Mouse (Mus musculus) embryonic stem cell, embryonic (primary cell): Measurements from ENCODE around the gene Pde6g.

Source experiments
- CTCF ChIA-PET, 4 experiments: fragments of 300-600 bp in 2 of 4; fragments of 350-600 bp in 2 of 4; sonication (Branson Sonifier 250); formaldehyde crosslinking; loops; one replicate each; lab custom pipeline; 2022; ENCODE audit warnings: inconsistent platforms in 2 of 4; lab: Charles Lee
- POLR2A ChIA-PET, 4 experiments: fragments of 300-600 bp in 2 of 4; fragments of 350-600 bp in 2 of 4; sonication (Branson Sonifier 250); formaldehyde crosslinking; loops; one replicate each; lab custom pipeline; 2022; ENCODE audit warnings: antibody characterized with exemption in 4 of 4, inconsistent platforms in 1 of 4; lab: Charles Lee

Gene Pde6g

DNA sequence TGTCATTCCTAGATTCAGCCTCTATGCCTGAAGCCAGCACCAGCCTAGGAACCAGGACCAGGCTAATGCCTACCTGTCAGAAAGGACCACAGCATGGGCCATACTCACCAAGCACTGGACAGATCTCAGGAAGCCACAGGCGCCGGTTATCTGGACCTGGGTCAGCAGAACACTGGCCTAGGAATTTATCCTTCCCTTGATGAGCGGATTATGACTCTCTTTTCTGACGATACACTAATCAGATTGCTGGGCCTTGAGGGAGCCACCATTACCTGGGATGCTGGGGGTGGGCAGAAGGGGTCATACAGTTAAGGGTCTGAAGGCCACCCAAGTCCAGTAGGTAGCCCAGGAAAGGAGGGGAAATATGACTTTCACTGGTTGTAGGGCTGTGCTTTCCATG is at the start of gene Pde6g:
Pde6g (minus strand) TSS at position 195 of the 400 bp plus-strand sequence.
- ChIA-PET CTCF (interaction anchor here in 1 of 4 experiments (0.8 to 0.9 kb wide), 2 partner anchors 15 to 30 kb away, joined by 3 to 5 read pairs; partner anchors contain the start of gene Nploc4), POLR2A (interaction anchor here in 3 of 4 experiments (0.7 to 2.0 kb wide), 4 partner anchors 11 to 139 kb away, joined by 4 to 10 read pairs (median 6); partner anchors contain the start of genes Arl16 (in 1 of the 3) and Mrpl12 (in 1 of the 3))

DNA sequence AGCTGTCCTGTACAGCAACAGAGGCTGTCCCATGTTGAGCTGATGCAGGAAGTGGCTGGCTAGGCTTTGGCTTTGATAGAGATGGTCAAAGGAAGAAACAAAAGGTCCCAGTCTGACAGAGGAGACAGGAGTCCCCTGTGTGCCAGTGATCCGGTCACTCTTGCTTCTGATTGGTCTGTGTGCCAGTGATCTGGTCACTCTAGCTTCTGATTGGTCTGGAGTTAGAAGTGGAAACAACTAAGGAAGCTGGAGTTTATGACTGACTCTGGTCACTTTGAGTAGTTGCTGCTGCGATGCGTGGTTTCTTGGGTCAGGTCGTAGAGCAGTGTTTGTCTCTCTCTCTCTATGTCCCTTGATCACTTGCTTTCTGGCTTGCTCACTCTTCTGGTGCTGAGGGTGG is 48.4 kb upstream of the Pde6g start:
- POLR2A ChIA-PET: interaction anchor here (0.7 to 13.3 kb wide), 12 partner anchors 9 to 143 kb away, joined by 3 to 152 read pairs (median 4); partner anchors contain the start of genes Slc25a10 (in 2 of the 4), Mafg (in 1 of the 4), Mrpl12 (in 1 of the 4) and P4hb (in 1 of the 4)
- CTCF ChIA-PET: interaction anchor here in 1 of 4 experiments (0.6 kb wide), 1 partner anchor 12 kb away, joined by 3 read pairs; no protein-coding TSS in a partner anchor

DNA sequence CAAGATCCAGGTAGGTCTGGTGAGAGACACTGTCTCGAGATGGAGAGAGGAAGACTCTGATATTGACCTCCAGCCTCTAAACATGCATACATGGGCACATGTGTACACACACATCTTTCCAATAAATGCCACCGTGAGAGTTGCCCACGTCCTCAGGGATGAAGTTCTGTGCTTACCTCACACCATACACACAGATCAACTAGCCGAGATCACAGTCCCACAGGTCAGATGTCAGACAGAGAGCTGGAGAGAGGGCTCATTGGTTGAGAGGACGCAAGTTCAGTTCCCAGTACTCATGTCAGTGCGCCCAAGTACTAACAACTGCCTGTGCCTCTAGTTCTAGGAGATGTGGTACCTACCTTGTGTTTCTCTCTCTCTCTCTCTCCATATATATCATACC is 47.7 kb upstream of the Pde6g start:
- CTCF ChIA-PET: interaction anchor here in 1 of 4 experiments (1.4 kb wide), 1 partner anchor 12 kb away, joined by 4 read pairs; no protein-coding TSS in a partner anchor
- POLR2A ChIA-PET: interaction anchor here (0.9 to 13.3 kb wide), 14 partner anchors 8 to 143 kb away, joined by 3 to 152 read pairs (median 4); partner anchors contain the start of genes Slc25a10 (in 3 of the 4), Mrpl12 (in 1 of the 4), P4hb (in 1 of the 4) and Pycr1 (in 1 of the 4)

DNA sequence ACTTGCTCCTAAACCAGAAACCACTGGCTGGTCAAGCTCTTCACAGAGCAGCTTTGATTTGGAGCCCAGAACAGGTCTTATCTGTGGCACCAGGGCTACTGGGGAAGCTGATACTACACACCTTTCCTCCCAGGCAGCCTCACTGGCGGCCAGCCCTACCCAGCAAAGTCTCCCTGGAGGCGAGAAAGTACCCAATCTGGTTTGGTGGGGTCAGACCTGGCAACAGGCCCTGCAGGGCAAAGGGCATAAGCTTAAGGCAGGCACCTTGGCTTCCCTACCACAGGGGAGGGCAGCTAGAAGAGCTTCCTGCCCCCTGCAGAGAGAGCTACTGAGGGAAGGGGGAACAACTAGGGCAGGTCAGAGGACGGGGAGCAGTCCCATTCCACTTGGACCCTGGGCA is 47.1 kb upstream of the Pde6g start:
- CTCF ChIA-PET: interaction anchor here in 2 of 4 experiments (0.5 to 1.4 kb wide), 2 partner anchors 11 to 222 kb away, joined by 3 to 4 read pairs; no protein-coding TSS in a partner anchor
- POLR2A ChIA-PET: interaction anchor here (0.7 to 13.3 kb wide), 16 partner anchors 8 to 131 kb away, joined by 3 to 152 read pairs (median 4); partner anchors contain the start of genes Slc25a10 (in 4 of the 4), Mrpl12 (in 2 of the 4) and P4hb (in 1 of the 4)

DNA sequence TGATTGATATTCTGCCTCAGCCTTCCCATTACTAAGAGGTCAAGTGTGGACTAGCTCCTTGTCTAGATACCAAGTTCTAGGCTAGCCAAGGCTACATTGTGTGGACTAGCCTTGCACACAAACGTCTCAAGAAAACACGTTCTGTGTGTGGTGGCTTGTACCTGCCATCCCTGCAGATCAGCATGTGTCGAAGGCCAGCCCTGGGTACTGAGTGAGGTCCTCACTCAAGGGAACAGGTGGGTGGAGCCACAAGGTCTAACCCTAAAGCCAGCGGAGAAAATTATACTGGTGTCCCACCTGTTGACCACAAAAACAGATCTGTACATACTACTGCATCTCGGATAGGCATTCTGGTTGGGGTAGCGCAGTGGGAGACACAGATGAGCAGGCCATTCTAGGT is 46.6 kb upstream of the Pde6g start:
- CTCF ChIA-PET: interaction anchor here in 2 of 4 experiments (0.5 to 1.4 kb wide), 3 partner anchors 10 to 222 kb away, joined by 3 to 4 read pairs (median 4); no protein-coding TSS in a partner anchor

DNA sequence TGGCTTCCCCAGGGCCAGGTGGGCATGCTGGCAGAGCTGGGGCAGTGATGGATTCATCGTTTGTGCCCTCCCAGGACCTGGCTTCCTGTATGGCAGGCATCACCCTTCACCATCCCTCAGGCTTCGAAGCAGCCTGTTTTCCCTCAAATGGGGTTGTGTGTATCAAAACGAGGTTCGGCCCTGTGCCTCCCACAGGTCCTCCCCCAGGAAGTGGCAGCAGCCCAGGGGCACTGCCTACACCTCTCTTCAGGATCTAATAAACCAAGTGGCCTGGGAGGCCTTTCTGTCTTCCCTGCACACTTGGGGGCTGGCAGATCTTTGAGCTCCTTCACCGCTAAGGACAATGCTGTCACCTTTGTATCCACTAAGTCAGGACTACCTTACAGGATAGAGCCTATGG is 45.6 kb upstream of the Pde6g start:
- ChIA-PET POLR2A (interaction anchor here in 3 of 4 experiments (0.6 to 13.3 kb wide), 10 partner anchors 7 to 108 kb away, joined by 3 to 152 read pairs (median 4); partner anchors contain the start of genes Gcgr (in 1 of the 3), Mrpl12 (in 1 of the 3) and Slc25a10 (in 1 of the 3)), CTCF (interaction anchor here in 2 of 4 experiments (0.7 to 1.3 kb wide), 2 partner anchors 11 to 120 kb away, joined by 3 to 4 read pairs; partner anchors contain the start of gene Faap100 (in 1 of the 2))

More for the DNA sequence above, 46.6 kb upstream of the Pde6g start:
- POLR2A ChIA-PET: interaction anchor here (0.6 to 13.3 kb wide), 17 partner anchors 8 to 440 kb away, joined by 3 to 152 read pairs (median 4); partner anchors contain the start of genes Slc25a10 (in 4 of the 4), Mrpl12 (in 2 of the 4), Gcgr (in 1 of the 4) and P4hb (in 1 of the 4)

DNA sequence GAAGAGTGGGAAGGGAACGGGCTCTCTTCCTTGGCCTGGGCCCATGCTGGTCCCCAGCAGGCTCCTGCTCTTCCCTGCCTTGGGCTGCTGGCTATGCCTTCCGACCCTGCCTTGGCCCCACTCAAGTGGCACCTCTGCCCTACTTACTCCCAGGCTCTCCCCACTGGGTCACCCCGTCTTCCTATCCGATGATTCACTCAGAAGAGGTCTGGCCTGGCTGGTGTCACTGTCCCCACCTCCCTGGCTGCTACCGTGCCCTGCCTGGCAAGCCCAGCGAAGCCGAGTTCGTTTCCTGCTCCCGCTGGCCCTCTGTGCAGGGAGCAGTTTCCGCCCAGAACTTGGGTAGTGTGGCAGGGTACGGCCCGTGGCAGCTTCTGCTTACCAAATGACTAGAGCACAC is 44.9 kb upstream of the Pde6g start:
- POLR2A ChIA-PET: interaction anchor here in 3 of 4 experiments (0.5 to 13.3 kb wide), 9 partner anchors 7 to 622 kb away, joined by 3 to 152 read pairs (median 5); partner anchors contain the start of genes Arl16 (in 1 of the 3), P4hb (in 1 of the 3) and Slc25a10 (in 1 of the 3)
- CTCF ChIA-PET: interaction anchor here in 2 of 4 experiments (1.0 kb wide), 2 partner anchors 10 to 74 kb away, joined by 3 read pairs; no protein-coding TSS in a partner anchor

DNA sequence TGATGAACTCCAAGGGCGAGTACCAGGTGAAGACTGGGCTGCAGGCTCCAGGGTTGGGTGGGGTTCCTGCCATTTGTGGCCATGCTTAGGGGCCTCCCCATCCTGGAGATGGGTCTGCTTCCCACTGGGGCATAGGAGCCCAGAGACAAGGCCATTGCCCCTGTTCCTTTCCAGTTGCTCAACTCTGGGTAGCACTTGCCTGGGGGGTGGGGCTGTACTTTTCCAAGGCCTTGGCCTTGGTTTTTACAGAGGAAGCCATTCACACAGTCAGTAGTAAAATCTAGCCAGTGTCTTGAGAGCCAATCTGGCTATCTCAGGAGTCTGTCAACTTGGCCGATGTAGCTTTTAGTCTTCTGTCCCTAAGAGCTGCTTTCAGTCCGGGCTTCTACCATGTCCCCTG is 44.1 kb upstream of the Pde6g start:
- ChIA-PET CTCF (interaction anchor here in 2 of 4 experiments (1.0 kb wide), 2 partner anchors 9 to 73 kb away, joined by 3 read pairs; no protein-coding TSS in a partner anchor), POLR2A (interaction anchor here in 3 of 4 experiments (0.6 to 13.3 kb wide), 8 partner anchors 6 to 693 kb away, joined by 3 to 152 read pairs (median 4); partner anchors contain the start of genes P4hb (in 1 of the 3), Ppp1r27 (in 1 of the 3) and Slc25a10 (in 1 of the 3))

DNA sequence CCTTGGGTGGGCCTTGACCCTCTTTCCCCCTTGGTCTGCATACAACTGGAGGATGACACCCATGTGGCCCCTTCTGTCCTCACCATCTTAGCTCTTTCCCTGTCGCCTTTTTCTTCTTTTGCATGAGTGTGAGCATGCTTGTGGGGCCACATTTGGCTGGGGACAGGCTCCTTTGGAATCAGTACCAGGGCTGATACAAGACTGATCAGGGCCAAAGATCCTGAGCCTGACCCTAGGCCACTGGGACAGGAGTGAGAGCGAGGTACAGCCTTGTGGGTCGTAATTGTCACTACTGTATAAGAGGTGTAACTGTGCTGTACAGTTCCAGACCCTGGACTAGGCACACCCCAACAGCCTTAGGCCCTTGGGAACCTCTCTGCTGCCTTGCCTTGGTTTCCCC is 40.6 kb upstream of the Pde6g start:
- POLR2A ChIA-PET: interaction anchor here in 2 of 4 experiments (0.7 to 9.3 kb wide), 9 partner anchors 9 to 812 kb away, joined by 3 to 152 read pairs (median 6); partner anchors contain the start of genes Ccdc137 (in 2 of the 2), Oxld1 (in 2 of the 2), Mrpl12 (in 1 of the 2) and P4hb (in 1 of the 2)

DNA sequence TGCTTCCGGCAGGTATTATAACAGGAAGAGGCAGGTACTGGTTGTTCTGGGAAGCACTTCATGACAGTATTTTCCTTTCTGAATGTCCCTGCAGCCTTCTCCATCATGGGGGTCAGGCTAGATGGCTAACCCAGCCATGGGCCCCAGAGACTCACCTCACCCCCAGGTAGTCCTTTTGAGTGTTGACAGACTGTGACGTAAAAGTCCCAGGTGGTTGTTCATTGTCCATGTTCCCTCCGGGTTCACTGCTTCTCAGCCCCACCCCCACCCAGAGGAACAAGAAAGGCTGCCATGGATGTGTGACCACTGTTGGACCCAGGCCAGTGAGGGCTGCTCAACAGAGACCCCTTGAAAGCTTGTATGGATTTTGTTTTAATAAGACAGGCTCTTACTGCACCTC is 40.1 kb upstream of the Pde6g start:
- POLR2A ChIA-PET: interaction anchor here (0.6 to 9.3 kb wide), 42 partner anchors 9 to 813 kb away, joined by 3 to 152 read pairs (median 4); partner anchors contain the start of genes Ccdc137 (in 3 of the 4), Mrpl12 (in 3 of the 4), Oxld1 (in 3 of the 4) and P4hb (in 3 of the 4)
- CTCF ChIA-PET: interaction anchor here (0.7 to 1.7 kb wide), 10 partner anchors 16 to 283 kb away, joined by 3 to 5 read pairs (median 3); partner anchors contain the start of gene Arl16 (in 1 of the 4)

More for the DNA sequence above, 40.6 kb upstream of the Pde6g start:
- CTCF ChIA-PET: interaction anchor here in 2 of 4 experiments (0.9 to 1.1 kb wide), 3 partner anchors 27 to 86 kb away, joined by 3 read pairs; partner anchors contain the start of gene Arl16 (in 1 of the 2)

DNA sequence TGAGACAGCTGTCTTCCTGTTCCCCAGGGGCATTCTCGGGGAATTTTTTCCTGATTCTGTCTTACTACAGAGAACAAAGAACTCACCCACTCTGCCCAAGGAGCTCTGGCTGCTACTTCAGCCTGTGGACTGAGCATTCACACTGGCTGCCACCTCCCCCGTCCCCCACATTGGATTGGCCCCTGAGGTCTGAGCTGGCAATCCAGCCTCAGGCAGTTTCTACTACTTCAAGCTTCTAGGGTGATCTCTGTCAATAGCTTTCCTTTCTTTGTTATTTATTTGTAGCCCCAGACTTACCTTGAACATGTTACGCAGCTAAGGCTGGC is 39.5 kb upstream of the Pde6g start:
- ChIA-PET POLR2A (interaction anchor here (0.6 to 9.3 kb wide), 61 partner anchors 8 to 653 kb away, joined by 3 to 152 read pairs (median 4); partner anchors contain the start of genes Arl16 (in 4 of the 4), Mrpl12 (in 3 of the 4), P4hb (in 3 of the 4) and Ccdc137 (in 2 of the 4)), CTCF (interaction anchor here (0.7 to 1.9 kb wide), 12 partner anchors 16 to 284 kb away, joined by 3 to 7 read pairs (median 3); partner anchors contain the start of gene Arl16 (in 1 of the 4))

DNA sequence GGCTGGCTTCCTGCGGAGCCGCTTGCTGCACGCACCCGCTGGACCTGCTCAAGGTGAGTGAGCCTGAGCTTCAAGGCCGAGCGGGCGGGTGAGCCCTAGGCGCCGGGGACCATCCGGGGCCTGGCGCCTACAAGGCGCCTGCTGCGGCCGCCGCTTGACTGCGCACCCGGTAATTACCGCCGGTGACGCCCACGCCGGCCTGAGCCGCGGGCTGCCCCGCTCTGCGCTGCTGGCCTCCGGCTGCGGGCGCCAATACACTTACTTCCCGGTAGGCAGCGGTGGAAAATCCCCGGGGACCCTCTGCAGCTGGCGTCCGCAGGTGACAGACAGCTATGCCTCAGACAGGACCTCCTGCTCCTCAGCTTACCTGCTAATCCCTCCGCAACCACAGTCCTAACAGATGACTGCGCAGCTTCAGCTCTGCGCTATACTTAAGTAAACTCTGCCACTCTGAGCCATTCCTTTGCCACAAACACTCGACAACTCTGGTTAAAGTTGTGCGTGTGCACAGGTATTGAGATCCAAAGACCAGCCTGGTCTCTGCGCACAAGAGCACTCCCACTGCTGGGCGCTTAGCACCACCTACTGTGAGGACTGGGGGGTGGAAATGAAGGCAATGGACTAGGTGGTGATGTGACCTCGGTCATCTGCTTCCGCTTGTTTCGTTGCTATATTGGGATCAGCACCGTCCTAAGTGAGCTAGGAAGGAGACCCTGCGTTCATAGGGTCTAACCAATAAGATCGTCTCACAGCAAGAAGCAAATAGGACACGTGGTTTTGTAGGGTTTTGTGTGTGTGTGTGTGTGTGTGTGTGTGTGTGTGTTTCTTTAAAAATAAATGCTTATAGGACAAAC is 39.0 kb upstream of the Pde6g start:
- ChIA-PET CTCF (interaction anchor here (0.6 to 1.9 kb wide), 24 partner anchors 15 to 284 kb away, joined by 3 to 7 read pairs (median 3); partner anchors contain the start of genes Arl16 (in 2 of the 4) and Gcgr (in 1 of the 4)), POLR2A (interaction anchor here (0.5 to 9.3 kb wide), 110 partner anchors 8 to 654 kb away, joined by 3 to 152 read pairs (median 4); partner anchors contain the start of genes Arl16 (in 4 of the 4), Mrpl12 (in 3 of the 4), P4hb (in 3 of the 4) and Mafg (in 2 of the 4))

DNA sequence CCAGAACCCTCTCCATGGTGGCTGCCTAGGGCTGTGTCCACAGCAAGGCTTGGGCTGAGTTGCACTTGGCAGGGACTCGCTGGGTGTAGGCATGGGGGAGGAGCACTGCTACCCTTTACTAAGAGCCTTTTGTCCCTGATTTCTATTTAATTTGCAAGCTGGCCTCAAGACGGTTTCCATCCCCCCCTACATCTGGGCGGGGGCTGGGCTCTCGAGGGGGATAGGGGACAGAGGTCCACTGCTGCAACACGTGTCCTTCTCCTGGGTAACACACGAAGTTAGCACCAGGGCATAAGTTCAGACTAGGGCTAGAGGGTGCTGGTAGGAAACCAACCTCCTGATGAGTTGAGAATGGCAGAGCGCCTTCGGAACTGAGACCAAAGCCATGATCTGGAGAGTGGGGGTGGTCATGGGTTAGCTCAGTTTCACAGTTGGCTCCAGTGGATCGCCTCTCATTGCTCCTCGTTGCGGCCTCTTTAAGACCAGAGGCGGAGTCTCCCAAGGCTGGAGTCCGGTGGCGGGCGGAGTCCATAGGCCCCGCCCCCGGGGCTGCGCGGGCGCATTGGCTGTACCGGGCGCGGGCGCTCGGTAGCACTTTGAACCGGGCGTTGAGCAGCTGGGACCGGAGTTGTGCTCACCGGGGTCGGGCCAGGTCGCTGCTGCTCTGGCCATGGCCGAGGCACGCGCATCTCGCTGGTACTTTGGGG is 38.2 kb upstream of the Pde6g start, which contains the start of gene Slc25a10:
Slc25a10 (plus strand) TSS at position 524 of the 707 bp plus-strand sequence.
- CTCF ChIA-PET: interaction anchor here (0.6 to 1.9 kb wide), 19 partner anchors 14 to 285 kb away, joined by 3 to 7 read pairs (median 3); partner anchors contain the start of genes Arl16 (in 1 of the 4) and Gcgr (in 1 of the 4)

DNA sequence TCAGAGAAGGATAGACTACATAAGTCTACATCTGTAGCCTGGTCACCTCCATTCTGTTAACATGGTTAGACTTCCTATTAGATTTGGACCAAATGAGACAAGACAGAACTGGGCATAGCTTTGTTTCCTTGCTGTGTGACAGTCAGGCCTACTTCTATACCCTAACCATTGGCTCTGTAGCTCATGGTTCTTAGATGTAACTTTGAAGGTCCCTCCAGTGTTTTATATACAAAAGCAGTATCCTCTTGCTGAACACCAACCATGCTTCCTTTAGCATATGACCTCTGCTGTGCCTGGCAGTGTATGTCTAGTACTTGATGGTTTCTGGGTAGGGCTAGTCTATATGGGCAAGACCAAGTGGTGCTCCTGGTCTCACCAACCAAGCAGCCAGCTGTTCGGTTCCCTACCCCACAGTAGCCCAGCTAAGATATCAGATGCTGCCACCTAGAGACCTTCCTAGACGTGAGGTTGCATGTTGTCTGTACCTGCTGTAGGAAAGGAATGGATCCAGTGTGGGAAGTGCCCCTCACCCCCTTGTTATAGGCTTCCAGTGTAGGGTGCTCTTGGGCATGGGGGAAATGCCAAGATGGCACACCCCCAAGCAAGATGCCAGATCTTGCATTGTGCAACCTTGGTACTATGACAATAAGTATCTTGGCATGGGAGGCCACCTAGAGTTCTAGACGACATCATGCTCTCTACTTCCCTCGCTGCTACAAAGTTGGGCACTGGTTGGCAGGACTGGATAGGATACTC is 37.2 kb upstream of the Pde6g start:
- ChIA-PET CTCF (interaction anchor here (0.6 to 3.4 kb wide), 25 partner anchors 12 to 551 kb away, joined by 3 to 19 read pairs (median 4); partner anchors contain the start of genes Arl16 (in 2 of the 4), Ccdc137 (in 1 of the 4), Gcgr (in 1 of the 4) and Oxld1 (in 1 of the 4)), POLR2A (interaction anchor here (0.8 to 9.3 kb wide), 59 partner anchors 7 to 557 kb away, joined by 3 to 152 read pairs (median 5); partner anchors contain the start of genes Arl16 (in 2 of the 4), Ccdc137 (in 2 of the 4), Cenpx (in 2 of the 4) and Gcgr (in 2 of the 4))

More for the DNA sequence above, 38.2 kb upstream of the Pde6g start, which contains the start of gene Slc25a10:
- POLR2A ChIA-PET: interaction anchor here (0.5 to 9.3 kb wide), 94 partner anchors 7 to 655 kb away, joined by 3 to 152 read pairs (median 4); partner anchors contain the start of genes Arl16 (in 4 of the 4), P4hb (in 3 of the 4), Mafg (in 2 of the 4) and Mrpl12 (in 2 of the 4)
